Mouse (Mus musculus) frontal cortex, postnatal 25 days (tissue): Measurements from ENCODE around the gene Eloa.
"Not testable (repeated sequence)": the region's sequence is repeated elsewhere in the genome, so short reads cannot be mapped to it uniquely, and the experiment has no call there.

ENCODE experiments used
- DNase-seq, 2 experiments: peaks; one replicate each; pipeline ENCODE4 v3.0.0; 2022; ENCODE audit warnings: low spot score in 2 of 2

Eloa gene

DNA sequence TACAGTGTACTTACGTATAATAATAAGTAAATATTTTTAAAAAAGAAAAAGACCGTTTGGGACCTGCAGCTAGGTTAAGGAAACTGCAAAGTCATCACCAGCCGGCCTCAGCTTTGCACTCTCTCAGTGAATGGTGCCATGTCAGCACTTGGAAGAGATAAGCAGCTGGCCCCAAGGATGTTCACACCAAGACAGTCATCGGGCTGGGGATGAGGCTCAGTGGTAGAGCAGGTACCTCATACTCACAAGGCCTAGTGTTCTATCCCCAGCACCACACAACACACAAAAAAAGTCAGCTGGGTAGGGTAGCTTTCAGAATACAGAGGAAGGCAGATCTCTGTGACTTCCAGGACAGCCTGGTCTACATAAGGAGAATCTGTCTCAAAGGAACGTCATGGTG, 36.4 kb downstream of the Eloa start:
- no peak for DNase-seq

DNA sequence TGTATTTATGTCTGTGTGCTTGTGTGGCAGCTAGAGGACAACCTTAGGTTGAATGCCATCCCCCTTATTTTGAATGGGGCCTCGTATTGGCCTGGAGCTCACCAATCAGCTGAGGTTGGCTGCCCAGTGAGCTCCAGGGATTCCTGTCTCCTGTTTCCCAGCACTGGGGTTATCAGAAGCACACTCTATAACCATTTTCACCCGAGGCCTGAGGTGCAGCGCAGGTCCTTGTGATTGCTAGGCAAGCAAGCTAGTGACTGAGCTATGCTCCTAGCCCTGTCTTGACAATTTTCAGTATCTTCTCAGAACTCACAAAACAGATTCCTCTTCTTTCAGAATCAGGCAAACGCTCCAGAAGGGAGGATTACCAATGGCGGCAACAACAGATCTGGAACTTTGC, 37.0 kb downstream of the Eloa start:
- no peak for DNase-seq

DNA sequence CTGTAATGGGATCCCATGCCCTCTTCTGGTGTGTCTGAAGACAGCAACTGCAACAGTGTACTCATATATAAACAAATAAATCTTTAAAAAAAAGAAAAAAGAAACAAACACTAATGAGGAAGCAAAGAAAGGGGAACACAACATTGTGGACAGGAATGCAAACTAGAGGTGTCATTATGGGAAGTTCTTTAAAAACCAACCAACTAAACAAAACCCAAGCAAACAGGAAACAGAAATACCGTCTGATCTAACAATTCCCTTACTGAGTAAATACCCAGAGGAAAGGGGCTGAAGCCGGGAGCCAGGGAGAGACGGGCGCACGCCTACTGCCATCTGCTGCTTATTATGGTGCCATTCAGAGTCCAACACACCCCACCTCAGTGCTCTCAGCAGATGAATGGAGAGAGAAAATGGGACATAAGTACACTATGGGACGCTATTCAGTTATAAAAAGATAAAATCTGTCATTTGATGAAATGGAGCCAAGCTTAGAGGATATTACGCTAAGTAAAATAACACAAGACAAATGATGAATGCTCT, 40.0 kb downstream of the Eloa start:
- DNase-seq, result no peak

DNA sequence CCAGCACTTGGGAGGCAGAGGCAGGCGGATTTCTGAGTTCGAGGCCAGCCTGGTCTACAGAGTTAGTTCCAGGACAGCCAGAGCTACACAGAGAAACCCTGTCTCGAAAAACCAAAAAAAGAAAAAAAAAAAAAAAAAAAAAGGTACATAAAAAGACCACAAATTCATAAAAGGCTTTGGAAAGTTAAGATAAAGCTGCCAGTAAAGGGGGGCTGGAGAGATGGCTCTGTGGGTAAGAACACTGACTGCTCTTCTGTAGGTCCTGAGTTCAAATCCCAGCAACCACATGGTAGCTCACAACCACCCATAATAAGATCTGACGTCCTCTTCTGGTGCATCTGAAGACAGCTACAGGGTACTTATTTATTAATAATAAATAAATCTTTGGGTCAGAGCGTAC, 41.3 kb downstream of the Eloa start:
- not testable (repeated sequence) for DNase-seq

DNA sequence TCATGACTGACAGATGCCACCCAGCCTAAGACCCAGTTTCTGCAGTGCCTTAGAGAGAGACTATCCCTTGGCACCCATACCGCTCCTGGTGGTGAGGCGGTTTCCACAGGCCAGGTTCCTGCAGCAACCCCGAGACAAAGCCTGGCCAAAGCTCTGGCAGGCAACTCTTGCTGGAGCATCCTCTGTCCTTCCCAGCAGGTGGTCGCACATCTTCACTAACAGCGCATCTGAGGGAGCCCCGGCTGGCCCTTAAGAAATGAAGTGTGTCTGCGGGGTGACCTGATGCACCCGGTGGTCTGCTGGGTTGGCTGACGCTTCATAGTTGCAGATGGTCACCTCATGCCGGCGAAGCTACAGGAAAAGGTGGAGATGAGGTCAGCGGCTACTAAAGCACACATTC, 45.4 kb downstream of the Eloa start:
- no peak for DNase-seq

DNA sequence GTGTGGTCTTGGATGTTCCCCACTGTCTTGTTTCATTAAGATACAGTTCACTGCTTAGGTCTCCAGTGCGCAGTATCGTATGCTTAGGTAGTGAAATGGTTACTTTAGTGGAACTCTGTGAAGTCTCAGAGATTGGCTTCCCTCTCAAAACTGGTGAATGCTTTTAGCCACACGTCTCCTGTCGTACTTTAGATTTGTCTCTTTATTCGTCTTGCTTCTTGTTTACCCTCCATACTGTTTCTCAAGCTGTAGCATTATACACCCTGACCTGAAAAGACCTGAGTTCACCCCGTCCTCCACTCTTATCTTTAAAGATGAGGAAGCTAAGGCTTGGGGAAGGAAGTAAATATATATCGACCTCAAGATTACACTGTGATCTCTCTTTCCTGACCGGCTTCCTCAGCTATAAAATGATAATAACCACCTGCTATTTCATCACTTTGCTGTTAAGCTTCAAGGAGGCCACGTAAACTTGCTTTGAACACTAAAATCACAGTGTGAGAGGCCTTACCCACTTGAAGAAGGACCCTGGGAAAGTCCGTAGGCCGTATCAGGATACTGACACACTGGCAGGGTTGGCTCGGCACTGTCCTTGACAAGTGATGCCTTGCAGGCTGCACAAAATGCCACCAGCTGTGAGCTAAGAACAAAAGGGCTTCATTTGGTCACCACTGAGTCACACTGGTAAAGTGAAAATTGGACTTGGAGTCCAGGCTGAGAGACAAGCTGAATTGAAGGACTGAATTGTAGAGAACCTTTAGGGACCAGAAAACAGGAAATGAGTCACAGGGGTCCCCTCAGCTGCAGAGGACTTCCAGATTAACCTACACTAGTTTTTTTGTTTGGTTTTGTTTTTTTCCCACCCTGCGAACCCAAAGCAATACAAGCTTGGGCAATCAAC, 48.4 kb downstream of the Eloa start:
- no peak for DNase-seq

DNA sequence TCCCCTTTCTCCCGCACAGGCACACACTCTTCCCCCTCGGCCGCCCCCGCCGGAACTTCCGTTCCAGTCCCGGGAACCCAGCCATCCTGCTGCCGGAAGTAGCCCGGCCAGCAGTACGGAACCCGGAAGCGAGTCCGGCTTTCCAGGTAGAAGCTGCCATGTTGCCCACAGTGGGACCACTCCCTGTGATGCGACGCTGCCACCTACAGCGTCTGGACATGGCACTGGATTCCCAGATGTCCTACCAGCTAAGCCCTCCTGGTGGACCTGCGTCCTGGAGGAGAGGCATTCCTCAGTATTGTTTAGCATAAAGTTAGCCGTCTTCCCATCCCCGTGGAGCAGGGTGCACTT, 49.0 kb downstream of the Eloa start, which contains the start of gene Lypla2:
Lypla2 (minus strand) TSS at position 71 of the 351 bp plus-strand sequence.
- DNase-seq, result peak; percentile 68 to 80

DNA sequence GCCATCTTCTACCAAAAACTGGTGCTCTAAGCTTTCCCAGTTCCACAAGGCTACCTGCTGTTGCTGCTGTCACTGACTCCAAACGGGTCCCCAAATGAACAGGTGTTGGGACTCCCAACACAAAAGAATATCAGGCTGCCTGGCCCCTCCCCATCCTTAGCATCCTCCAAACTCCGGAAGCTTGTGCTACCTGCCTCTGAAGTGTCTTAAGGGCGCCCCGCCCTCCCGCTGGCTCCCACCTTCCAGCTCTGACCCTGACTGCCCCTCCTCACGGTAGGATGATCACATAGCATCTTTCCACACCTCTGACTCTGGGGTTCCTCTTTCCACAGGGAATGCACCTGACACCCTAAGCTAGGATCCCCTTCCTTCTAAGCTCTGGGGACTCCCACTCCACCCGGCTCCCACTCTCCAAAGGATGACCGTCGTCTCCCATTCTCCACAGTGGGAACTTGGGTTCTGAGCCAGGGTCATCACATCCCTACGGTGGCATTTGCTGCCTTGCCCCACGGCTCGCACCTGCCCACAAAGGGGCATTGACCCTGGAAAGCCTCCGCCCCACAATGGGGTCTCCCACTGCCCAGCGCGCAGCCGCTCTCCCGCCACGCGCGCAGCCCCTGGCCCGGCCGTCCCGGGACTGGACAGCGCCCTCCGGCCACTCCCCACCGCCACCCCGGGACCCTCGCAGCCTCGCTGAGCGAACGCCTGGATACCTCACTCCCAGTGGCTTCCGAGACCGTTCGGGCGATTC, 49.6 kb downstream of the Eloa start:
- DNase-seq, result no peak

DNA sequence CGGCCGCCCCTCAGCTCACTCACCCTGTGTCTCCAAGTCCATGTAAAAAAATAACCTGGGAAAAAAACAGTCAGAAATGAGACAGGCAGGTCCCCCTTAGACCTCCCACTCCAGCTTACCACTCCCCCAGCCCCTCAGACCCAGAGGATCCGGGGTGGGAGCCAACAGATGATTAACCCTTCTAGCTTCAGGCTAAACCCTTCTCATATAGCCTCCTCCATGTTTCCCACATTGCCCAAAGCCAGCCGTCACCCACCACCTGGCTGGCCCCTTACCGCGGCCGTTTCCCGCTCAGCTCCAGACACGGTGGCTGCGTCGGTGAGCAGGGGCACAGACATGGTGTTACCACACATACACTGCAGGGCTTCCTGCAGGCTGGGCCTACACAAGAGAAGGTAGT, 51.0 kb downstream of the Eloa start:
- no peak for DNase-seq

DNA sequence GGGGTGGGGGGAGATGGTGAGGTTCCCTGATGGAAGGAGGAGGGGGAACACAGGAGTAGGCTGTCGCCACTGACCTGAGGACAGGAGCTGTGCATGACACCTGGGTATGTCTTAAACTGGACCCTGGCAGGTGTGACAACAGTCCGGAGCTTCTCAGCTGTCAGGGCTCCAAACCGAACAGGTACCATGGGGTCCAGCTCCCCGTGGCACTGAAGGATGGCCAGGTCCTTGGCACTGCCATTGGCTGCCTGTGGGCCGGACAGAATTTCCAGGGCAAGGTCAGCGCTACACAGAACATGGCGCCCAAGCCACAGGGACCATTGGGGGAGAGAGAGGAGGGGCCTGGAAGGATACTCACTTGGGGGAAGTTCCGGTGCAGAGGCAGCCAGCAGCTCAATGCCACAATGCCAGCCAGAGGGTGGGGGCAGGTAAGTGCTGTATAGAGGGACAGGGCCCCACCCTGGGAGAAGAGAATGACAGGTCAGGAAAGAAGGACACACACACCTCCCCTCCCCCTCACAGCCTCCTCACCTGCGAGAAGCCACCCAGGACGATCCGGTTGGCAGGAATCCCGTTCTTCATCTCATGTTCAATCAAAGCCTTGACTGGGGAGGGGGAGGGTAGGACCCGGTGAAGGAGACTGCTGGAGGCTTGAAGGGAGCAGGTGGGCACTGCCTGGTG, 52.4 kb downstream of the Eloa start:
- DNase-seq, result no peak

DNA sequence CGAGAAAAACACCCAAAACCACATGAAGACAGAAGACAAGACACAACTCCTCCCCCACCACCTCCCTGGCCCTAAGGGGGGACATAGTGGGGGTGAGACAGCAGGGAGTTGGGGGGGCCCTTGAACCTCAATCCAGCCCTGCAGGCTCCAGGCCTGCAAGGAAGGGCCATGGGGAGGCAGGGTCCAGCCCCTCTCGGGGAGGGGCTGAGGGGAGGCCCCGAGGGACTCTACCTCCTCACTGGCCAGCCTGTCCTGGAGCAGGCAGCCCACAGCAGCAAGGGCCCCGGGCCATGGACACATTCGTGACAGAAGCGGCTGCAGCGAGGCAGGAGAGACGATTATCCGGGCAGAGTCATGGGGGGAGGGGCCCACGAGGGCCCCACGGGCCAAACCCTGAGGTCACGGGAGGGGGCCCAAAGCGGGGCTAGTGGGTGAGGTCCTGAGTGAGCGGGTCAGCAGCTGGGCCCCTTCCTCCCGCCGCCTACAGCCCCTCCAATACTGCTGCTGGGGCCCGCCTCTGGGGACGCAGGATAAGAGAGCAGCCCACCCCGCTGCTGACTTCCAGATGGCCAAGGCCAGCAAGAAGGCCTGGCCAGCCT, 53.2 kb downstream of the Eloa start:
- DNase-seq, result no peak

DNA sequence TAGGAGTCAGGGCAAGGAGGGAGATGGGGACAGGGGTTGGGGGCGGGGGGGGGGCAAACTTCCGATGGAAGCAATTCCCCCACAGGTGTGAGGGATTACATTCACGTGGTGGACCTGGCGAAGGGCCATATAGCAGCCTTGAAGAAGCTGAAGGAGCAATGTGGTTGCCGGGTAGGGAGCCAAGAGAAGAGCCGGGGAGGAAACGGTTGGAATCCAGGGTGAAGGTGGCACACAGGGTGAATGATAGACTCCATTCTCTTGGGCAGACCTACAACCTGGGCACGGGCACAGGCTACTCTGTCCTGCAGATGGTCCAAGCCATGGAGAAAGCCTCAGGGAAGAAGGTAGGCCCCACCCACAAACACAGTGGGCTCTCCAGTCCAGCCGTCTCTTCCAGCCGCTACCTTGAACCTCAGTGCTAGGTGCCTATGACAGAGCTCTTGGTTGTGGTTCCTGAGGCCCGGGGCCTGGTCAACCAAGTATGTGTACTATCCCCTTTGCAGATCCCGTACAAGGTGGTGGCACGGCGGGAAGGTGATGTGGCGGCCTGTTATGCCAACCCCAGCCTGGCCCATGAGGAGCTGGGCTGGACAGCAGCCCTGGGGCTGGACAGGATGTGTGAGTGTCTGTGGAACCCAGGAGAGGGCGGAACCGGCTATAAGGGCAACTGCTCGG, 54.3 kb downstream of the Eloa start:
- DNase-seq, result no peak

DNA sequence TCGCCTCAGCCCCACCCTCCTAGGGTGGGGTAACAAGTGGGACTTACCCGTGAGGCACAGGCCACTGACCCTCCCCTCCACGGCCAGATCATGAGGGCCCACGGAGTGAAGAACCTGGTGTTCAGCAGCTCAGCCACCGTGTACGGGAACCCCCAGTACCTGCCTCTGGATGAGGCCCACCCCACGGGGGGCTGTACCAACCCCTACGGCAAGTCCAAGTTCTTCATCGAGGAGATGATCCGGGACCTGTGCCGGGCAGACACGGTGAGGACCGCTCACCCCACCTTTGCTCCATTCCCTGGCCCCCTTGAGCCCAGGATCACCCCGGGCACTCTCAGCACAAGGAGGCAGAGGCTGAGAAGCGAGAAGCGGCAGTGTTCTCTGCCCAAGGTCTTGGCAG, 55.3 kb downstream of the Eloa start:
- no peak for DNase-seq

DNA sequence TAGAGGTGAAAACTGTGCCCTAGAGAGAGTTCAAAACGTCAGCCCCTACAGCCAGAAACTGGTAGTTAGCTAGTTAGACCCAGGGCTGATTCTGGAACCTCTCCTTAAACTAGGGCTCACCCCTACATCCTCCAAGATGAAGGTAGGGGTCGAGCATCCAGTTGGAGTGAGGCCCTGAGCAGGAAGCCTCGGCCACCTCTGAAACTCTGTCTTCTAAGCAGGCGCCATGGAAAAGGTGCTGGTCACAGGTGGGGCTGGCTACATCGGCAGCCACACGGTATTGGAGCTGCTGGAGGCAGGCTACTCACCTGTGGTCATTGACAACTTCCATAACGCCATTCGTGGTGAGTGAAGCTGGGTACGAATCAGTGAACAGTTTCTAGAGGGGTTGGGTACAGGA, 56.5 kb downstream of the Eloa start:
- DNase-seq, result no peak

DNA sequence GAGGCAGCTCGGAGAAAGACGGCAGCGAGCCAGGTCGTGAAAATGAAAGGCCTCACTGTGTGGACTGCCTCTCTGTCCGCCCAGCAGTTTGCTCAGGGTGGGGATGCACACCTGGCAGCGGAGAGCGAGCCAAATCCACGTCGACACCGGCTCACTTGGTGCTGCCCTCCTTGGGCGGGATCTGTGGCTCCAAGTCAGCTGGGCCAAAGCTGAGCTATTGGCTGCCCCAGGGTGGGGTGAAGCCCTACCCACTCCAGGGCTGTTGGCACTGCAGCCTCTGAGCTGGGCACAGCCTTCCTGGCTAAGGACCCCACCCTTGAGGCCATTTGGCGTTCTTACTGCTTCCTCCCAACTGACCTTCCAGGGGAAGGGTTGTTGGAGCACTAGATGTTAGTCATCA, 57.1 kb downstream of the Eloa start:
- peak in 1 of 2 experiments; percentile 50 for DNase-seq

DNA sequence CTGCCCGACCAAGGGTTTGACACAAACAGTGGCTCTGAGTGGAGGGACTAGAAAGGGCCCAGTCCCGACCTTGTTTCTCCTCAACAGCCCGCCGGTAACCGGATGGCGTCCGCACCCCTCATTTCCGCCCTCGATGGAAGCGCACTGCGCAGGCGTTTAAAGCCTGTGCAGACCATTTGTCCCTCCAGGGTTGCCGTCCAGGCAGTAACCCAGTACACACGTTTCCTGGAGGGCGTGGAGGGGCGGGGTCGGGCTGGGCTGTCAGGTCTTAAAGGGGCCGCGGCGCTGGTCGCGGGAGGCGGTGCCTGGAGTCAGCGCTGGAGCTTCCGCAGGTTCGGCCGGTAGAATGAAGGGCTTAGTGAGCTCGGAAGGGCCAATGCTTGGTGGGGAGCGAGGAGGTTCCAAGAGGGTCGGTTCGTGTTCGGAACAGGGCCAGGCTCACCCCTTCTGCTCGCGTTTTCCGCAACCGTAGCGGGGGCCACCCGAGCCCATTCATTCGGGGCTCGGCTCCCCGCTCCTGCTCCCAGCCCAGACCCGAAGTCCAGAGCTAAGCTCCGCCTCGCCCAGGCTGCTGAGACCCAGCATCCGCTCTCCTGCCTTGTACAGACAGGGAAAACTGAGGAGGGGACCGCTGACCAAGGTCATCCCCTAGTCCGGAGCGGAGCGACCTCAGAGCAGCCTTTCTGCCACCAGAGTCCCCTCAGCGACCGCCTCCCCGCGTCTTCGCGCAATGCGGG, 57.9 kb downstream of the Eloa start, which contains the start of gene Gale:
Gale (plus strand) TSS at position 271 of the 737 bp plus-strand sequence.
- DNase-seq, result peak; percentile 81 to 93

DNA sequence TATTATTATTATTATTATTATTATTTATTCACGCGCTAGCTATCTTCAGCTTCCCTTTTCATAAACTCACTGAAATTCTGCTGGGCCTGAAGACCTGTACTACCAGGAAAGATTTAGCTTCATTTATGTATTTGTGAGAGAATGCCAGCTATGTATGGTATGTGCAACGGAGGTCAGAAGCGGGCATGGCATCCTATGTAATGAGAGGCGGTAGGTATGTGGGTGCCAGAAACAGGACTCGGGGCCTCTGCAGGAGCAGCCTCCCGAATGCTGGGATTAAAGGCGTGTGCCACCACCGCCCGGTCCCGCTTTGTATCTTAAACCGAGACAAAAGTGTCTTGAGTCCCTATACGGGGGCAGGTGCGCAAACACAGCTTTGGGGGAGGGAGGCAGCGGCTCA, 58.6 kb downstream of the Eloa start:
- DNase-seq, result no peak

DNA sequence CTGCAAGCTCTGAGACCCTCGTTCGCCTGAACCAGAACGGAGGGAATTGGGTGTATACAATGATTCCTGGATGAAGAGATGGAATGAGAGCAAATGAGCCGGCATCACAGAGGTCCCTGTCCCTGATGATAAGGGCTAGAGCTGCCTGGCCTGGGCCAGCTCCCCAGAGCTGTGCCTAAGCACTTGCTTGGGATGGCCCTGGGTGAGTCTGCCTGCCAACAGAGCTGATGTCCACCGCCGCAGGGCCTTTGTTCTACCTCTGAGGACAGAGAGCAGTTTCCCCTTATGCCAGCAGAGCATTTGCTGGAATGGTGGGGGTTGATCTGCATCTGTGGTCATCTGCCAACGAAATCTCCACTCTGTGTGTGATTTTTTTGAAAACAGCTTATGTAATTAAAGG, 59.4 kb downstream of the Eloa start:
- DNase-seq, result no peak

DNA sequence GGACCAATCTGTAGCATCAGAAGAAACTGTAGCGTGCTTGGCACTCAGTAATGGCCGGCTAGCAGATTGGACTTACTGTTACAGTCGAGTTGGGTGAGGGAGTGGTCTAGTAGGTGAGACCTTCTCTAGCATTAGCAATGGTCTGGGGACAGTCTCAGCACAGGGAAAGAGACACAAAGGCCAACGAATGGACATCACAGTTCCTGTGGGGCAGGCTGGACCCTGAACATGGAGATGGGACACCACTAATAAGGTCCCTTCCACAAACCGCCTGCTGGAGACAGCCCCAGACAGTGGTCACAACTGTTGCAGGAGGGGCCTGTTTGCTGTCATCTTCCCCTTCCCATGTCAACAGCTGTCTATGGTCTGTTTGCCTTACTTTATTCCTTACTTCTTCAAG, 59.9 kb downstream of the Eloa start:
- DNase-seq, result no peak

DNA sequence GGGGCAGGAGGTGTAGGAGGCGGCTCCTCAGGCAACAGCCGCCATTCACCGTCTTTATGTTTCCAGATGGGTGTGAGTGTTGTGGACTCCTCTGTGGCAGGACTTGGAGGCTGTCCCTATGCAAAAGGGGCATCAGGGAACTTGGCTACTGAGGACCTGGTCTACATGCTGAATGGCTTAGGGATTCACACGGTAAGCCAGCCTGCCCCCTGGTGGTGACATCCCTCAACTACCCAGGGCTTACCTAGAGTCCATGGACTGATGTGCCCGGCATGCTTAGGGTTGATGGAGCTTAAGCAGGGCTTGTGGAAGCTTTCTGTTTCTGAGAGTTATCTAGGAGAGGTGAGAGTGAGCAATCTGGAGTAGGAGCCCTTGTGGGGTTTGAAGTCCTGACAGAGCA, 60.8 kb downstream of the Eloa start:
- DNase-seq, result peak; percentile 77 to 79

DNA sequence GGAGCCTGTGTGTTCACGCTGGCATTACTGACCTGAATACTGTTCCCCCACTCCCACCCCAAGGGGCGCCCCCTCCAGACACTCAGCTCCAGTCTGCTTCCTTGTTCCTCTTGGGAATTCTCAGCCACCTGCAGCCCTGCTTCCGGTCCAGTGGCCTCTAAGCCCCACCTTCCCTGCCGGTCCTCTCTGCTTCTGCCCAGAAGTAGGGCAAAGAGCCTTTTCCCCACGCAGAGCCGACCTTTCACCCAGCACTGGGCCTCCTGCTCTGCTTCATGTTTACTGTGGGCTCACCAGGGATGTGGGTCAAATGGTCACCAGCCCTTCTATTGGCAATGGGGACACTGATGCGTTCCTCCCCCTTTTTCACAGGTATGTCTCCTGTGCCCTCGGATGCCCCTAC, 63.2 kb downstream of the Eloa start:
- DNase-seq, result no peak
